Mouse (Mus musculus): ENCODE measurements around the gene Cd36. TPM values are rescaled to one million over a fixed set of nuclear protein-coding genes. Genes with fewer than 3 reads are reported as not detected.

The Cd36 gene
- polyA plus RNA-seq, 1 experiment: 17.0 TPM

- 86% methylated on average over 3 of the region's 3 CpGs for WGBS
- no peak overlapping the region for H3K4me3 ChIP-seq (ENCODE audit: control insufficient read depth, insufficient read depth, low read length)
- TF ChIP-seq CTCF (IDR thresholded peaks at IDR 0.05; ENCODE audit: borderline replicate concordance, control insufficient read depth, extremely low read depth, insufficient read depth, low read length, poor library complexity): no peak
- TF ChIP-seq POLR2A (IDR thresholded peaks at IDR 0.05; ENCODE audit: control insufficient read depth, extremely low read depth, insufficient read depth, low read length, poor library complexity): no peak
Measured at GRCm38 (mm10) chr5:17883357-17883875, 5.2 kb downstream of the Cd36 start.

DNA sequence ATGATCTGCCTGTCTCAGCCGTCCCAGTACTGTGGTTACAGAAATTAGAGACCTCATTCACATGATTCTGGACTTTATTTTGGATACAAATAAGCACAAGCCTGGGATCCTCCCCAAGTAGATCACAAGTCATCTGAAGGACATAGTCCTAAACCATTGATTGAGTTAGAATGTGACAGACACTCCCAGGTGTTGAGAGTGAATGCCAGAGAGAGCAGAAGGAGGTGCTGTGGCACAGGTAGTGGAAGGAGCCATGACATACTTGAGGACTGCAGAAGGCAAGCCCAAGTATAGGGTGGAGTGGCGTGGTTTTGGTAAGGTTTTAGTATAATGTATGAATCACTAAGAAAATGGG lies 7.1 kb downstream of the Cd36 start:
- Histone ChIP-seq H3K4me3 (ENCODE audit: control insufficient read depth, insufficient read depth, low read length) (no peak overlapping the region), H3K27me3 (ENCODE audit: control insufficient read depth, insufficient read depth, low read length) (no peaks in the 10 kb centered on the region), H3K27ac (ENCODE audit: control insufficient read depth, insufficient read depth, low read length) (no peak overlapping the region), H3K4me1 (replicated peaks; ENCODE audit: control insufficient read depth, insufficient read depth, low read length) (no peaks in the 10 kb centered on the region), H3K36me3 (ENCODE audit: control insufficient read depth, insufficient read depth, low read length) (no peaks in the 10 kb centered on the region)
- no peak for TF ChIP-seq CTCF (IDR thresholded peaks at IDR 0.05; ENCODE audit: borderline replicate concordance, control insufficient read depth, extremely low read depth, insufficient read depth, low read length, poor library complexity)
- TF ChIP-seq POLR2A (IDR thresholded peaks at IDR 0.05; ENCODE audit: control insufficient read depth, extremely low read depth, insufficient read depth, low read length, poor library complexity): no peak
- no peak for DNase-seq
- 88% methylated on average over 2 of the region's 2 CpGs for WGBS

More at GRCm38 (mm10) chr5:17883357-17883875, 5.2 kb downstream of the Cd36 start:
- Histone ChIP-seq H3K27me3 (ENCODE audit: control insufficient read depth, insufficient read depth, low read length) (no peaks in the 10 kb centered on the region), H3K36me3 (ENCODE audit: control insufficient read depth, insufficient read depth, low read length) (no peaks in the 10 kb centered on the region), H3K27ac (ENCODE audit: control insufficient read depth, insufficient read depth, low read length) (no peak overlapping the region), H3K4me1 (replicated peaks; ENCODE audit: control insufficient read depth, insufficient read depth, low read length) (no peaks in the 10 kb centered on the region)
- DNase-seq: no peak

DNA sequence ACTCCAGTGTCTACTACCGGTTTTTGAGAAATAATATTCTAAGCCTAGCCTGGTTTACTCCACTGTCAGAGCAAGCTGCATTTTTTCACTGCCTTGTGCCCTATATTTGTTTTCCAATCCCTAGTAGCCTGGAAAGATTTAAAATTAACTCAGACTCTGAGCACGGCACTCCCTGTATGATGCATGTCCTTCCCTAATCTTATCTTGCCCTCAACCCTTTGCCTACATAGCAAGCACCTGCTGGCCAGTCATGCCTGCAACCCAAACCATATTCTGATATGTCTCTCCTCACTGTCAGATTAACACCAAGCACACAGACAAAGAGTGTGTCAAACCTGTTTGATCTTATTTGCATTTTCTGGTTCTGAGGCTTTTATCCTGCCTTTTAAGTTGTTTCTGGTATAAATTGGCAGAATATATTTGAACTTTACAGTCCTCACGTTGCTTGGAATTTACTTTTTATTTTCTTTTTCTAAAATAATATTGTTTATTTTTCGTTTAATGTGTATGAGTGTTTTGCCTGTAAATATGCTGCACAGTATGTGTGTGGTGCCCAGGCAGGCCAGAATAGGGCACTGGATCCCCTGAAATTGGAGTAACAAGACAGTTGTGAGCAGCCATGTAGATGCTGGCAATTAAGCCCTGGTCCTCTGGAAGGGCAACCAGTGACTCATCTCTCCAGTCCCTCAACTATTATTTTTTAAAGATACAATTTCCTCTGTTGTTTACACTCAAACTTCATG lies 7.6 kb downstream of the Cd36 start:
- TF ChIP-seq CTCF (IDR thresholded peaks at IDR 0.05; ENCODE audit: borderline replicate concordance, control insufficient read depth, extremely low read depth, insufficient read depth, low read length, poor library complexity) (no peak), POLR2A (IDR thresholded peaks at IDR 0.05; ENCODE audit: control insufficient read depth, extremely low read depth, insufficient read depth, low read length, poor library complexity) (no peak)
- no peak overlapping the region for H3K27ac ChIP-seq (ENCODE audit: control insufficient read depth, insufficient read depth, low read length)
- H3K4me1 ChIP-seq (replicated peaks; ENCODE audit: control insufficient read depth, insufficient read depth, low read length): no peaks in the 10 kb centered on the region
- no peaks in the 10 kb centered on the region for H3K36me3 ChIP-seq (ENCODE audit: control insufficient read depth, insufficient read depth, low read length)
- no peak overlapping the region for H3K4me3 ChIP-seq (ENCODE audit: control insufficient read depth, insufficient read depth, low read length)
- 90% methylated on average over 4 of the region's 4 CpGs for WGBS
- no peaks in the 10 kb centered on the region for H3K27me3 ChIP-seq (ENCODE audit: control insufficient read depth, insufficient read depth, low read length)
- DNase-seq: no peak

GRCm38 (mm10) chr5:17879924-17880323 lies 8.7 kb downstream of the Cd36 start:
- Histone ChIP-seq H3K4me1 (replicated peaks; ENCODE audit: control insufficient read depth, insufficient read depth, low read length) (no peaks in the 10 kb centered on the region), H3K27me3 (ENCODE audit: control insufficient read depth, insufficient read depth, low read length) (no peaks in the 10 kb centered on the region), H3K36me3 (ENCODE audit: control insufficient read depth, insufficient read depth, low read length) (no peaks in the 10 kb centered on the region), H3K27ac (ENCODE audit: control insufficient read depth, insufficient read depth, low read length) (no peak overlapping the region), H3K4me3 (ENCODE audit: control insufficient read depth, insufficient read depth, low read length) (no peak overlapping the region)
- no peak for TF ChIP-seq CTCF (IDR thresholded peaks at IDR 0.05; ENCODE audit: borderline replicate concordance, control insufficient read depth, extremely low read depth, insufficient read depth, low read length, poor library complexity)
- TF ChIP-seq POLR2A (IDR thresholded peaks at IDR 0.05; ENCODE audit: control insufficient read depth, extremely low read depth, insufficient read depth, low read length, poor library complexity): no peak
- DNase-seq: no peak
- 72% methylated on average over 1 of the region's 1 CpGs for WGBS

DNA sequence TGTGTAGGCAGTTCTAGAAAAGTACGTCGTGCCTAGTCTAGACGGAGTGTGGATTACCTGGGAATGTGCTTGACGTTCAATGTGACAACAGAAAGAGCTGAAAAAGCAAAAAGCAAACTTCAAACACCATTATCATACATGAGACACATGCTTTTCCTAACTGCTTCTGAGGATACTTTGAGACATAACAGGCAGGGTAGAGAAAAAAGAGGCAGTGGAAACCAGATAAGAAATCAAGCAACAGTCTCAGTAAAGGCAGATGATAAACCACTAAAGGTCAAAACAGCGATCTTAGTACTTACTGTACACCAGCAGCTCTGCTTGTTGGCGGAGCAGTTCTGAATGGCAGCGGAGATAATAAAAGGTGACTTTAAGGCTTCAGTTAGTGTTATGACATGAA lies 11.6 kb downstream of the Cd36 start:
- no peaks in the 10 kb centered on the region for H3K27me3 ChIP-seq (ENCODE audit: control insufficient read depth, insufficient read depth, low read length)
- DNase-seq: no peak
- H3K36me3 ChIP-seq (ENCODE audit: control insufficient read depth, insufficient read depth, low read length): no peaks in the 10 kb centered on the region
- TF ChIP-seq POLR2A (IDR thresholded peaks at IDR 0.05; ENCODE audit: control insufficient read depth, extremely low read depth, insufficient read depth, low read length, poor library complexity) (no peak), CTCF (IDR thresholded peaks at IDR 0.05; ENCODE audit: borderline replicate concordance, control insufficient read depth, extremely low read depth, insufficient read depth, low read length, poor library complexity) (no peak)
- H3K4me1 ChIP-seq (replicated peaks; ENCODE audit: control insufficient read depth, insufficient read depth, low read length): no peaks in the 10 kb centered on the region
- no peak overlapping the region for H3K27ac ChIP-seq (ENCODE audit: control insufficient read depth, insufficient read depth, low read length)
- H3K4me3 ChIP-seq (ENCODE audit: control insufficient read depth, insufficient read depth, low read length): no peak overlapping the region
- 81% methylated on average over 7 of the region's 7 CpGs for WGBS

DNA sequence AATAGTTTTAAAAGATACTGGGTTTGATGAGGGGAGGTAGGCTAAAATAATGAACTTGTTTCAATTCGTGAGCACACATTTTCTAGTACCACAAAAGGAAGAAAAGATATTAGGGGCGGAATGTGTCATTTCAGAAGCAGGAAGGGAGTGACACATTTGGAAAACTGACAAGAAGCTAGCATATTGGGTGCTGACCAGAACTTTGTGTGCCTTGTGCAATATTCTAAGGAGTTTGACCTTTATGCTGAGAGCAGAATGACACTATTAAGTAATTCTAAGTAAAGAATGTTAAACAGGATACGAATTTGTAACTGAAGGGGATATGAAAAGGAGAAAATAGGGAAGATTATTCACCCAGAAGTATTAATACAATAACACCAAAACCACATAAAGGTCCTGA lies 12.0 kb downstream of the Cd36 start:
- H3K4me3 ChIP-seq (ENCODE audit: control insufficient read depth, insufficient read depth, low read length): no peak overlapping the region
- DNase-seq: no peak
- H3K36me3 ChIP-seq (ENCODE audit: control insufficient read depth, insufficient read depth, low read length): no peaks in the 10 kb centered on the region
- TF ChIP-seq CTCF (IDR thresholded peaks at IDR 0.05; ENCODE audit: borderline replicate concordance, control insufficient read depth, extremely low read depth, insufficient read depth, low read length, poor library complexity) (no peak), POLR2A (IDR thresholded peaks at IDR 0.05; ENCODE audit: control insufficient read depth, extremely low read depth, insufficient read depth, low read length, poor library complexity) (no peak)
- no peak overlapping the region for H3K27ac ChIP-seq (ENCODE audit: control insufficient read depth, insufficient read depth, low read length)
- WGBS: 56% methylated on average over 3 of the region's 3 CpGs
- H3K27me3 ChIP-seq (ENCODE audit: control insufficient read depth, insufficient read depth, low read length): no peaks in the 10 kb centered on the region
- no peaks in the 10 kb centered on the region for H3K4me1 ChIP-seq (replicated peaks; ENCODE audit: control insufficient read depth, insufficient read depth, low read length)
